Mouse (Mus musculus) kidney, embryonic 15.5 days (tissue): ENCODE data around the gene Krtap4-1. TPM values are rescaled to one million over a fixed set of nuclear protein-coding genes. Genes with fewer than 3 reads are reported as not detected.
"Not testable (repeated sequence)": the region's sequence is repeated elsewhere in the genome, so short reads cannot be mapped to it uniquely, and the experiment has no call there.

Experiments
- ATAC-seq: fragments of 200-750 bp; cut with Nextera tagmentation; replicated peaks from 2 replicates; pipeline ENCODE4 v1.8.0; 2017; ENCODE audit warnings: moderate TSS enrichment; ENCODE audit not compliant: low FRiP score
- H3K27ac ChIP-seq: fragments of 300-500 bp; sonication (generic); 2 replicates; pipeline ENCODE4 v1.5.1; 2015; ENCODE audit warnings: mild to moderate bottlenecking, inconsistent platforms
- H3K27me3 ChIP-seq: fragments of 300-500 bp; sonication (generic); 2 replicates; pipeline ENCODE4 v1.6.1; 2015; ENCODE audit warnings: inconsistent platforms
- H3K36me3 ChIP-seq: fragments of 300-500 bp; sonication (generic); 2 replicates; pipeline ENCODE4 v1.6.1; 2015; ENCODE audit warnings: inconsistent platforms
- H3K4me1 ChIP-seq: fragments of 300-500 bp; sonication (generic); 2 replicates; pipeline ENCODE4 v1.6.1; 2015; ENCODE audit warnings: inconsistent platforms
- H3K4me2 ChIP-seq: fragments of 300-500 bp; sonication (generic); 2 replicates; pipeline ENCODE4 v1.6.1; 2015; ENCODE audit warnings: moderate library complexity, mild to moderate bottlenecking, inconsistent platforms
- H3K4me3 ChIP-seq: fragments of 300-500 bp; sonication (generic); replicated peaks from 2 replicates; pipeline ENCODE4 v1.5.1; 2015; ENCODE audit warnings: mild to moderate bottlenecking, inconsistent platforms
- H3K9ac ChIP-seq: fragments of 300-500 bp; sonication (generic); 2 replicates; pipeline ENCODE4 v1.6.1; 2015; ENCODE audit warnings: mild to moderate bottlenecking, inconsistent platforms
- H3K9me3 ChIP-seq: fragments of 300-500 bp; sonication (generic); replicated peaks from 2 replicates; pipeline ENCODE4 v1.6.1; 2016; ENCODE audit warnings: inconsistent platforms
- WGBS: fragments of 180-500 bp; shearing (Covaris S2); methylation state at CpG from one replicate; pipeline ENCODE4 v1.1.7; 2015; ENCODE audit warnings: mixed read lengths; 5-methylcytosine and 5-hydroxymethylcytosine counted together
- polyA plus RNA-seq: library from polyadenylated mRNA; unstranded; fragments of >200 nt; fragmentation: Nextera tagmentation; extraction: Ambion mirVana; gene quantifications from 2 replicates; pipeline ENCODE4 v1.2.1, GENCODE M21; 2015

Gene Krtap4-1
- polyA plus RNA-seq: not detected in 2 replicates

DNA sequence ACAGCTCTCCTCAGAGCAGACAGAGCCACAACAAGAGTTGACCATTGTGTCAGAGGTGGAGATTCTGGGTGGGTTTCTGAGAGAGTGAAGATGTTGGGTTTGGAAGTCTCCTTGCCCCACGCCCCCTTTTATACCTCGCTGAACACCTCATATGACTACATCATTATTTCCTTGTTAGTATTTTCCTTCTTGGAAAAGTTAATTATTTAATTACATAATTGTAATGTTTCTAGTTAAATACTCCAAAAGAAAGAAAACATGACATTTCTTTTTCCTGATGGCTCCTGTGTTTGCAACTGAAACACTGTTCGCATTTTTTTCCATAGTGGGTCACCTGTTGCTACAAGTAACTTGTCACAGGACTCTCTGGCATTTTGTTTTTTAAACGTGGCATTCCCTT lies at the start of gene Krtap4-1:
Gene Krtap4-1 (minus strand): TSS at position 101 of the 400 bp plus-strand sequence.
- Histone ChIP-seq H3K9me3 (no peaks in the 10 kb centered on the region), H3K4me1 (no peaks in the 10 kb centered on the region), H3K4me3 (no peak within 1 kb of the TSS), H3K27ac (no peak within 1 kb of the TSS), H3K4me2 (no peak within 1 kb of the TSS), H3K9ac (no peak within 1 kb of the TSS), H3K36me3 (no peaks in the 10 kb centered on the region), H3K27me3 (no peaks in the 10 kb centered on the region)
- WGBS: 86% methylated on average over 4 of the region's 4 CpGs
- ATAC-seq: no peak

GRCm38 (mm10) chr11:99665860-99666259 lies 37.8 kb upstream of the Krtap4-1 start, which contains the start of gene Krtap4-6:
Krtap4-6 (minus strand) TSS chr11:99665960.
- H3K4me3 ChIP-seq: no peak within 1 kb of the TSS
- H3K4me1 ChIP-seq: no peaks in the 10 kb centered on the region
- H3K9me3 ChIP-seq: no peaks in the 10 kb centered on the region
- no peak within 1 kb of the TSS for H3K27ac ChIP-seq
- H3K4me2 ChIP-seq: no peak within 1 kb of the TSS
- no peaks in the 10 kb centered on the region for H3K36me3 ChIP-seq
- no peak within 1 kb of the TSS for H3K9ac ChIP-seq
- no peaks in the 10 kb centered on the region for H3K27me3 ChIP-seq
- no peak for ATAC-seq

GRCm38 (mm10) chr11:99662802-99663201 lies 34.8 kb upstream of the Krtap4-1 start:
- no peak overlapping the region for H3K4me2 ChIP-seq
- H3K27ac ChIP-seq: no peak overlapping the region
- no peak overlapping the region for H3K4me3 ChIP-seq
- H3K9ac ChIP-seq: no peak overlapping the region
- 86% methylated on average over 10 of the region's 10 CpGs for WGBS
- no peaks in the 10 kb centered on the region for H3K4me1 ChIP-seq
- no peaks in the 10 kb centered on the region for H3K27me3 ChIP-seq
- no peaks in the 10 kb centered on the region for H3K9me3 ChIP-seq
- no peaks in the 10 kb centered on the region for H3K36me3 ChIP-seq
- no peak for ATAC-seq

GRCm38 (mm10) chr11:99659256-99659655 lies 31.2 kb upstream of the Krtap4-1 start:
- Histone ChIP-seq H3K4me3 (no peak overlapping the region), H3K4me2 (no peak overlapping the region), H3K27me3 (no peaks in the 10 kb centered on the region), H3K4me1 (no peaks in the 10 kb centered on the region), H3K9me3 (no peaks in the 10 kb centered on the region), H3K36me3 (no peaks in the 10 kb centered on the region), H3K27ac (no peak overlapping the region), H3K9ac (no peak overlapping the region)
- ATAC-seq: no peak
- WGBS: 81% methylated on average over 4 of the region's 4 CpGs

DNA sequence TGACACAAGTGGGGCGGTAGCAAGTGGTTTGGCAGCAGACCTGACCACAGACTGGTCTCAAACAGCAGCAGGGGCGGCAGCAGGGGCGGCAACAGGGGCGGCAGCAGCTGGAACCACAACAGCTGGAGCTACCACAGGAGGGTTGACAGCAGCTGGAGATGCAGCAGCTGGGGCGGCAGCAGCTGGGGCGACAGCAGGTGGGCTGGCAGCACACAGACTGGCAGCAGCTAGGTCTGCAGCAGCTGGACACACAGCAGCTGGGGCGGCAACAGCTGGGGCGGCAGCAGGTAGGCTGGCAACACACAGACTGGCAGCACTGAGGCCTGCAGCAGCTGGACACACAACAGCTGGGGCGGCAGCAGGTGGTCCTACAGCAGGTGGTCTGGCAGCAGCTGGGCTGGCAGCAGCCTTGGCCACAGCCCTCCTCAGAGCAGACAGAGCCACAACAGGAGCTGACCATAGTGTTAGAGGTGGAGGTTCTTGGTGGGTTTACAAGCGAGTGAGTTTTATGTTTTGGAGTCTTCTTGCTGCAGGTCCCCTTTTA lies 30.5 kb upstream of the Krtap4-1 start, which contains the start of gene Gm11563:
Gene Gm11563 (minus strand): TSS at position 494 of the 544 bp plus-strand sequence.
- not testable (repeated sequence) for H3K9me3 ChIP-seq, ATAC-seq
- WGBS: 66% methylated on average over 10 of the region's 10 CpGs

GRCm38 (mm10) chr11:99657051-99657450 lies 29.0 kb upstream of the Krtap4-1 start:
- H3K9ac ChIP-seq: no peak overlapping the region
- H3K4me1 ChIP-seq: no peaks in the 10 kb centered on the region
- no peak overlapping the region for H3K27ac ChIP-seq
- no peaks in the 10 kb centered on the region for H3K9me3 ChIP-seq
- no peaks in the 10 kb centered on the region for H3K36me3 ChIP-seq
- no peak for ATAC-seq
- H3K4me3 ChIP-seq: no peak overlapping the region
- no peak overlapping the region for H3K4me2 ChIP-seq
- 37% methylated on average over 5 of the region's 5 CpGs for WGBS
- no peaks in the 10 kb centered on the region for H3K27me3 ChIP-seq

More for the DNA sequence above, 30.5 kb upstream of the Krtap4-1 start, which contains the start of gene Gm11563:
- not testable (repeated sequence) for H3K36me3 ChIP-seq, H3K27me3 ChIP-seq, H3K9ac ChIP-seq, H3K4me3 ChIP-seq, H3K27ac ChIP-seq, H3K4me2 ChIP-seq, H3K4me1 ChIP-seq

- ATAC-seq: no peak
- 77% methylated on average over 2 of the region's 2 CpGs for WGBS
Measured at GRCm38 (mm10) chr11:99650136-99650535, 22.1 kb upstream of the Krtap4-1 start, which contains the start of gene Gm11555. Gm11555 (minus strand) TSS chr11:99650236.

GRCm38 (mm10) chr11:99646444-99646843 lies 18.4 kb upstream of the Krtap4-1 start:
- Histone ChIP-seq H3K9me3 (no peaks in the 10 kb centered on the region), H3K4me3 (no peak overlapping the region), H3K9ac (no peak overlapping the region), H3K27me3 (no peaks in the 10 kb centered on the region), H3K27ac (no peak overlapping the region), H3K36me3 (no peaks in the 10 kb centered on the region), H3K4me2 (no peak overlapping the region), H3K4me1 (no peaks in the 10 kb centered on the region)
- no peak for ATAC-seq
- 76% methylated on average over 15 of the region's 15 CpGs for WGBS

More at GRCm38 (mm10) chr11:99650136-99650535, 22.1 kb upstream of the Krtap4-1 start, which contains the start of gene Gm11555:
- Histone ChIP-seq H3K36me3 (no peaks in the 10 kb centered on the region), H3K27ac (no peak within 1 kb of the TSS), H3K9me3 (no peaks in the 10 kb centered on the region), H3K4me2 (no peak within 1 kb of the TSS), H3K27me3 (no peaks in the 10 kb centered on the region), H3K4me3 (no peak within 1 kb of the TSS), H3K9ac (no peak within 1 kb of the TSS), H3K4me1 (no peaks in the 10 kb centered on the region)

DNA sequence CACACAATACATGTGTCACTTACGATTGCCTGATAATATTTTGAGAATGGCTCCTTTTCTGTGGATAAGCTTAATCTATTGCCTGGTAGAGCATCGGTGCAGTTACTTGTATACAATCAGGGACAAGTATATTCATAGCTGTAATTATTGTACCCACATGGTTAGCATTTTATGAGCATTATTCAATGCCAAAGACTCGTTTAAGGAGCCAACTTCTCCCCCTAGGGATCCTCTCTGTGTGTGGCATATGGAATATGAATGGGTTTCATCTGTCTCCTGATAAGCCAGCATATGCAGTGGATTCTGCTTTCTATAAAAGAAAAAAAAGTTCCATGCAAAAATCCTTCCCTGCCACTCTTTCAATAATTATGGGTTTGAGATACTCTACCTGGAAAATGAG lies 16.3 kb upstream of the Krtap4-1 start:
- no peak overlapping the region for H3K27ac ChIP-seq
- no peaks in the 10 kb centered on the region for H3K4me1 ChIP-seq
- 70% methylated on average over 3 of the region's 3 CpGs for WGBS
- H3K9me3 ChIP-seq: no peaks in the 10 kb centered on the region
- ATAC-seq: no peak
- H3K9ac ChIP-seq: no peak overlapping the region
- no peak overlapping the region for H3K4me2 ChIP-seq
- no peaks in the 10 kb centered on the region for H3K27me3 ChIP-seq
- H3K36me3 ChIP-seq: no peaks in the 10 kb centered on the region
- no peak overlapping the region for H3K4me3 ChIP-seq

DNA sequence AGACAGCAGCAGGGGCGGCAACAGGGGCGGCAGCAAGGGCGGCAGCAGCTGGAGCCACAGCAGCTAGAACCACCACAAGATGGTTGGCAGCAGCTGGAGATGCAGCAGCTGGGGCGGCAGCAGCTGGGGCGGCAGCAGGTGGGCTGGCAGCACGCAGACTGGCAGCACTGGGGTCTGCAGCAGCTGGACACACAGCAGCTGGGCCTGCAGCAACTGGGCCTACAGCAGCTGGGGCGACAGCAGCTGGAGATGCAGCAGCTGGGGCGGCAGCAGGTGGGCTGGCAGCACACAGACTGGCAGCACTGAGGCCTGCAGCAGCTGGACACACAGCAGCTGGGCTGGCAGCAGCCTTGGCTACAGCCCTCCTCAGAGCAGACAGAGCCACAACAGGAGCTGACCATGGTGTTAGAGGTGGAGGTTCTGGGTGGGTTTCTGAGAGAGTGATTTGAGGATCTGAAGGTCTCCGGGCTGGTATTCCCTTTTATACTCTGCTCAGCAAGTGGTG lies 15.6 kb upstream of the Krtap4-1 start, which contains the start of gene Krtap4-7:
Gene Krtap4-7 (minus strand): TSS at position 455 of the 505 bp plus-strand sequence.
- 74% methylated on average over 9 of the region's 9 CpGs for WGBS
- H3K27ac ChIP-seq, H3K36me3 ChIP-seq, H3K4me1 ChIP-seq, H3K4me2 ChIP-seq, H3K4me3 ChIP-seq, H3K27me3 ChIP-seq, H3K9ac ChIP-seq, H3K9me3 ChIP-seq, ATAC-seq: not testable (repeated sequence)

DNA sequence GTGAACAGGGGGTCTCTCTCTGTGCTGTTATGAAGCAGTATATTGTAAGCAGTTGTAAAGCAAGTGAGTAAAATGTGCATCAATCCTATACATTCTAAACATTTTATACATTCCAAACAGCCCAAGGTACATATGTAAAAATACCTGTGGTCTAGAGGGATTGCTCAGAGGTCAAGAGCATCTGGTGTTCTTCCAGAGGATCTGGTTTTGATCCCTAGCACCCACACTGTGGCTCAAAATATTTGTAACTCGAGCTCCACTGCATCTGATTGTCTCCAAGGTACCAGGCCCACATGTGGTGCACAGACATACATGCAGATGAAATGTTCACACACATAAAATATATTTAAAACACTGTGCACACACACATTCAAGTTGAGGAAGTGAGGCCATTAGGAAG lies 12.9 kb upstream of the Krtap4-1 start:
- ATAC-seq: no peak
- Histone ChIP-seq H3K27me3 (no peaks in the 10 kb centered on the region), H3K9ac (no peak overlapping the region), H3K36me3 (no peaks in the 10 kb centered on the region), H3K9me3 (no peaks in the 10 kb centered on the region), H3K27ac (no peak overlapping the region), H3K4me1 (no peaks in the 10 kb centered on the region), H3K4me3 (no peak overlapping the region), H3K4me2 (no peak overlapping the region)
- 36% methylated on average over 1 of the region's 1 CpGs for WGBS

DNA sequence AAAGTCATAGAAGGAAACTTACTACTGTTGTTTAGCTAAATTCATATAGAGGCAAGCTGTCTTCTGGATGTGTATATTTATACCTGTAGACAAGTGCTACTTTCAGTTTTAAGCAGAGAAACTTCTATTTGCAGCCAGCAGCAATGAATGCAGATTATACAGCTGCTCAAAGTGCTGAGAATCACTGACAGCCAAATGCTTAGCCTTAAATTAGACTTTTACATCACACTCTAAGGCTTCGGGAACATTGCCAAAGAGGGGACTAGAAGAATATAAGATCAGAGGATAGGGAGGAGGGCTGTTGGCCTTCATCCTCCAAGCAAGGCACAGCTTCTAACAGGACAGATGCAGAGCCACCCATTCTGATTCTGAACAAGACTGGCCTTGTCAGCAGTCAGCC lies 9.0 kb upstream of the Krtap4-1 start:
- H3K9ac ChIP-seq: no peak overlapping the region
- no peak for ATAC-seq

More for the DNA sequence above, 9.0 kb upstream of the Krtap4-1 start:
- Histone ChIP-seq H3K27me3 (no peaks in the 10 kb centered on the region), H3K4me1 (no peaks in the 10 kb centered on the region), H3K36me3 (no peaks in the 10 kb centered on the region), H3K27ac (no peak overlapping the region), H3K4me3 (no peak overlapping the region), H3K9me3 (no peaks in the 10 kb centered on the region), H3K4me2 (no peak overlapping the region)
- WGBS: 66% methylated on average over 1 of the region's 1 CpGs
